Mouse (Mus musculus) gastrocnemius, postnatal 4 days (tissue): ENCODE results near the gene Tmem145. TPM values are rescaled to one million over a fixed set of nuclear protein-coding genes. Genes with fewer than 3 reads are reported as not detected.

Source experiments
- DNase-seq, 2 experiments: peaks; one replicate each; pipeline ENCODE4 v3.0.0; 2021 to 2022; ENCODE audit warnings: low spot score in 2 of 2, mixed read lengths in 2 of 2
- total RNA-seq, 2 experiments: library from RNA; stranded (reverse); gene quantifications; 2 replicates each; pipeline ENCODE4 v1.2.3; 2021

Gene Tmem145
- total RNA-seq, 2 experiments from 2014 or later = 0.23 to 0.29 TPM

DNA sequence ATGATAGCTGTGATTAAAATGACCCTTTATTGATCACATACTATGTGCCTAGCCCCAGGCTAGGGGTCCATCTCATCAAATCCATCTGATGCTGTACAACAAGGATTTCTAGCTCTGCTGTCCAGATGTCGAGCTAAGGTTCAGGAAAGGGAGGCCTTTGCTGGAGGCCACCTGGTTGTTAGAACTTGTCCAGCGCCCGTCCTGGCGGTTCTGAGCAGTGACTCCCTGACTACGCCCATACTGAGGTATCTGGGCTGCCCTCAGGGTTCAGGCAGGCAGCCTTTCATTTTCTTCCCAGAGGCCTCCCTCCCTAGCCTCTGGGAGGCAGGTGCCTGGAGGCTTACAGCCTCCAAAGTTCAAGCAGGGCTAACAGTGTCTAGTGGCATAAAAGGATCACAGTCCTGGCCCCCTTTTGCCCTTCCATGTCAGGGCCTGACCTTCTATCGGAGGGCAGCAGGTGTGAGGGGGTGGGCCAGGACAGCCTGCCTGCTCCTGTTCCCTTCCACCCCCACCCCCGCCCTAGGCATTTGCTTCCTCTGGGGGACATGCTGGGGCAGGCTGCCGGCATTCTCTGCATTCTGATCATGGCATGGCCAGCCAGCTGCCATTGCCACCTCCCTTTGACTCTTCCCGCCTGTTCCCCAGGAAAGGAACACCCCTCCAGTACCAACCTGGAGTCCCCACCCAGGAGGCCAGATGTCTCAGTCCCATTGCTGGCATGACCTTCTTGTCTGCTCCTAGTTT is 30.2 kb upstream of the Tmem145 start:
- DNase-seq = no peak

DNA sequence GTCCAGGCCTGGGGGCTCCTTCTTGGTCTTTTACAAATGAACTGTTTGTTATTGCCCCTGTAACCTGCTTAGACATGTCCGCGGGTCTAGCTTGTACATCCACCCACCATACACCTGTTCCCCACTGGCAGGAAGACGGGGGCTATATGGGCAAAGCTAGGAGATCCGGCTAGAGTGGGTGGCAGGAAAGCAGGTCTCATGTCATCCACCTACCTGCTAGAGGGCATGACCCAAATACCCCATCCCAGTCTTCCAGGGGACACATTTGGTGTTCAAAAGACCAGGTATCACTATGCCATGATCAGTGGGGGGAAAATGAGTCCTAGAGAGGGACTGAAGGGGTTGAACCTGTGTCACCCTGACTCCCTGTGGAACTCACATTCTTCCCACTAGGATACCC is 28.5 kb upstream of the Tmem145 start:
- DNase-seq = no peak

DNA sequence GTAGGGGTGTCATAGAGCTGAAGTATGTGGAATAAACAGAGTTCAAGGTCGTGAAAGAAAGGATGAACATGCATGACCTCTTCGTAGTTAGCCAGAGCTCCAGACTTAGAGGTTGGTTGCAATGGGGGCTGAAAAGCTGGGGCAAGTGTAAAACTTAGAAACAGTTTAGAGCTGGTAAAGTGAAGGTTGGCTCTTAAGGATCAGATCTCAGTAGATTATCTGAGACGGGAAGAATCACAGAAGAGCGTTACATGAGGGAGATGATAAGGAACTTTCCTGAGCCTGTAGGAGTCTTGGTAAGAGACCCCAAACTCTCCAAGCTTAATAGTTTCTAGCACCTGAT is 27.9 kb upstream of the Tmem145 start:
- DNase-seq = no peak

DNA sequence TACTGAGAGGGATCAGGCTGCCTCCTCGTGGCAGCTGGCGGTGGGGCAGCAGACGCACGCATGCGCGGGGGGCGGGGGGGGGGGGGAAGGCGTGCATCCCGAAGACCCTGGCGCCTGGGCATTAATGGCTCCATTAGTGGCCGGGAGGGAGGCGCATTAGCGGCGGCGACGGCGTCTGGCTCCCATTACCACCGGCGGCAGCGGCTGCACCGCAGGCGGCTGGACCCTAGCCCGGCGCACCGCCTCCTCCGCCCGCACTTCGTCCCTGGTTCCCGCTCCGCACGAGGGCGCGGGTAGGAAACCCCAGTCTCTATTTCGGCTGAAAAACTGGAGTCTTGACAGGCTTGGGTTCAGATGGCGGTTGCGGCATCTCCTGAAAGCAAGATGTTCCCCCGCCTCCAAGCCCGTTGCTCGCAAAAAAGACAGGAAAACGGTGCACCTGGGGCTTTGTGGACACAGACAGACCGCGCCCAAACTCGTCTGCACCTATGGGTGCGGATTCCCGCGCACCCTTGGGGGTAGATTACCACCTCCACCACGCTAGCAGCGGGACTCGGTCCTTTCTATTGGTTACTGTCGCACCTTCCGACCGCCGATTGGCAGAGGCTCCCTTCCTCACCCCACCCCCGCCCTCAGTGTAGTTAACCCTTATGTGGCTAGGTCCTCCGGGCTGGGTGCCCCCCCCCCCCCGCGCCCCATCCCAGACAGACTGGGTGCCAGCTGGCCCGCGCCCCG is 27.4 kb upstream of the Tmem145 start:
- DNase-seq = peak in 1 of 2 experiments; percentile 77

DNA sequence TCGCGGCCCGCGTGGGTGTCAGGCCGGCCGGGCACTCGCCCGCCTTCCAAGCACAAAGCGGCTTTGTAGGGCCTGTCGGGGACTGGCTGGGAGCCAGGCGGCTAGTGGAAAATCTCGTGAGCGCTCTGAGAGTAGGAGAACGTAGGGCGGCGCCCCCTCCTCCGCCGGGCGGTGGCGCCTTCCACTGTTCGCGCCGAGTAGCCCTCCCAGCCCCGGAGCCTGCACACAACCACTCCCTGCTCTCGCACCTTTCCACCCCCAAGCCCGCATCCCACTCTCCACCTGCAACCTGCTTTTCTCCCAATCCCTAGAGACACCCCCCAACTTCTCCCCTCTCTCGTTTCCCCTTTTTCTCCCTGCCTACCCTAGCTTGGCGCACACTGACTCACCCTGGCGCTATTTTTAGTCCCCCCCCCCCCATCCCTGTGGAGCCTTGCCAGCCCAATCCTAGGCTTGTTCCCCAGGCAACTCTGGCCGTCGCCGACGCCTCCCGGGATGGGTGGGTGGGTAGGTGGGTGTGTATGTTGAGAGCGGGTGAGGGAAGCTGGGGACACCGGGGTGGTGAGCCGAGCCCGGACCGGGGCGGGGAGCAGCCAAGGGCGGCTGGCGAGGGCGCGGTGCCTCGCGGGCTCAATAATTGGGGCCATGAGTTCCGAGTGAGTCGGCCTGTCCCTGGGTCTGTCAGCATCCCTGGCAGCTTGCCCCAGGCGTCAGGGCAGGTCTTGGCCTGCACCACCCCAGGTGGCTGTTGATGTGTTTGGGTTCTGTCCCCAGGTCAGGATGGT is 26.6 kb upstream of the Tmem145 start:
- DNase-seq = peak; percentile 86 to 92

DNA sequence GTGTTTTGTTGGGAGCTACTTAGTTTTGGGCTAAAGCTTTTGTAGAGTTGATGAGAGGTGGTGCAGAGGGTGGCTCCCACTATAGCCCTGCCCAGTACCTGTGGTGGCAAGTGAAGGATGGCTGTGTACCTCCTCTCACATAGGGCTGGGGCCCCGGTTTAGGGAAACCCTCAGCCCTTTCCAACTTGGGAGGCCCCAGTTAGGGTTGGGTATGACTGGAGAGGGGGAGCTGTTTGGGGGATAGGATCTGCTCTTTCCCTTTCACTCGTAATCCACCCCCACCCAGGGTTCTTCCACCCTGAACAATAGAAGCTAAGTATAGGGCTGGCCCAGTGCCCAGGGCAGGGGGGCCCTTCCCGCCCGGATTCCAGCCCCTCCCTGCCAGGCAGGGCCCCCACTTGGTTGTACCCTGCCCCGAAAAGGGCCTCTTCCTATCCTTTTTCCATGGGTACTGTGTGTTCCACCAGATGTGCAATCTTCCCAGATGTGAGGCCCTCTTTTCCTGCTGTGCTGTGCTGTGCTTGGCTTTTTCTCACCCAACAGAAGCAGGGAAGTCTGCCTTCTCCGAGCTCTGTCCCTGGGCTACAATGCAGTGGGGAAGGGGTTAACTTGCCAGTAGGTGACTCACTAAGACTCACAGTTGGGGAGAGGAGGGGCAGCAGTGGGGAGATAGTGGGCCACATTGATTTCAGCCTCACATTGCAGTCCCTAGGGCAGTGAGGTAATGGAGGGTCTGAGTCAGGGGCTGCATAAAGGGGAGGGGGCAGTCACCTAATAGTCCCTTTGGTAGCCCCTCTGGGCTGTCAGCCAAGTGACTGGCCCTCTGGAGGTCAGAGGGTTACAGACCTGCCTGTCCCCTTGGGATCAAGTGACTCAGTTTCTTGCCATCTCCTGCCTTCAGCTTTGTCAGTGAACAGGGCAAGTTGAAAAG is 25.8 kb upstream of the Tmem145 start:
- DNase-seq = peak in 1 of 2 experiments; percentile 64

DNA sequence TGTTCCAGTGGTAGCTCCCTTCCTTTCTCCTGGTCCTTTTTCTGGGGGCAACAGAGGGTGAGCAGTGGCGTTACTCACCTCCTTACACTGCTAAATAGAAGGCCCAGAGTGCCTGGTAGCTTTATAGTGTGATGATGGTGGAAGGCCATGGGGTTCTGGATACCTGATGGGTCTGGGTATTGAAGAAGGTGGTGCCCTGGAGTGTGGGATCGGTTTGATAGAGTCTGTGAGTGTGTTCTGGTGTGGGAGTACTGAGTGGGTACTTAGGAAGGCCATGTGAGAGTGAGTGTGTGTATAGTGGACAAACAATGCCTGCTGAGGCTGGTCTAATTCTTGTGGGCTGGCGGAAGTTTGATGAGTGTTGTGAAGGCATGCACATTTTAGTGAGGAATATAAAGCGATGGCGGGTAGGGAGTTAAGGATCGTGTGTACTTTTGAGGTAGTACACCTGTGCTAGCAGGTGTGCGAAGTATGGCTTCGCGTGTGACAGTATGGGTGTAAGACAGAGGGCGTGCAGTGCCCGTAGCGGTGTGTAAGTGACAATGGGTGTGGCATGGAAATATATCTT is 24.7 kb upstream of the Tmem145 start:
- DNase-seq = no peak

DNA sequence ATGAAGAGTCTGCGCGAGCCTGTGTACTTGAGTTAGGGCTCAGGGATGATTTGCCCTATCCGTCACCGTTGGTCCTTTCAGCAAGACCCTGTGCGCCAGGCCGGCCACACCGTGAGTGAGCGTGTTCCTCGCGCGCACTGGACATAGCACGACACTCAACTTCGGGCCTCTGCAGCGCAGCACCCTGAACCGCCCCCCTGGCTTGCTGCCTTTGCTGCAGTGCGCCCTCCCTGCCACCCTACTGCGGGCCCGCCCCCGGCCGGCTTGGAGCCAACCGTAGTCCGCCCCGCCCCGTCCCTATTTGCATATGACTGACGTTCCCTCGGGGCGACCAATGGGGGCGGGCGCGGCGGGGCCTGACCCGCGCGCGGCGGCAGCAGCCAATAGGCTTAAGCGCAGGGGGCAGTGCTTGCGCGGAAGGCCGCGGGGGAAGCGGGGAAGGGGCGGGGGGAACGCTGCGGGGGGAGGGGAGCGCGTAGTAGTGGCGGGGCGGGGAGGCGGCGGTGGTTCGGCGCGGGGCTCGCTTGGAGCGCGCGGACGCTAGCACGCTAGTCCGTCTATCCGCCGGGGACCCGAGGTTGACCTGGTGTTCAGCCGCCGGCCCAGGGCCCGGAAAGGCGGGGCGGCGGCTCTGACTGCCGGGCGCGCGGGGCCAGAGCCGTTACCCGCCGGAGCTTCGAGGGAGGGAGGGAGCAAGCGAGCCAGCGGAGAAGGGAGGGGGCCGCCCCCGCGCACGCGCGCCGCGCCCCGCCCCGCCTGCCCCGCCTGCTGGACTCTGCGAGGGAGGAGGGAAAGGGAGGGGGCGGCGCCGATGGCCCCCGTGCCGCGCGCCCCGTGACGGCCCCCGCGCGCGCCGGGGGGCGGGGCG is 23.9 kb upstream of the Tmem145 start:
- peak; percentile 99 for DNase-seq

DNA sequence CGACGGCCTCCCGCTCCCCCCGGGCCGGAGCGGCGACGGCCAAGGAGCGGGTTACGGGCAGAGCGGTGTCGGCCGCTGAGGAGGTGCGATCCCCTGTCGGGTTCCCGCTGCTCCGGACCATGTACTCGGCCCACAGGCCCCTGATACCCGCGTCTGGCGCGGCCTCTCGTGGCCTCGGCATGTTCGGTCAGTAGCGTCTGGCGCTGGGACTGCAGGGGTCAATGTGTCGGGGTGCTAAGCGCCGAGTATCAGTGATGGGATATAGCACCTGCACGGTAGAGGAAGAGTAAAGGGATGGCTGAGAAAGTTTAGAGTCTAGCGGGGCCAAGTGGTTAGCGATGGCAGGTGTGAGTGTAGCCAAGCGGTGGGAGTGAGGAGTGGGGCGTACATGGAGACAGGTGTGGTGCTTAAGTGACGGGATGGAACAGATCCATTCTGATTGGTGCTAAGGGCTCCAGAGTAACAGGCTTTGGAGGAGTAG is 23.1 kb upstream of the Tmem145 start:
- DNase-seq = peak in 1 of 2 experiments; percentile 67

DNA sequence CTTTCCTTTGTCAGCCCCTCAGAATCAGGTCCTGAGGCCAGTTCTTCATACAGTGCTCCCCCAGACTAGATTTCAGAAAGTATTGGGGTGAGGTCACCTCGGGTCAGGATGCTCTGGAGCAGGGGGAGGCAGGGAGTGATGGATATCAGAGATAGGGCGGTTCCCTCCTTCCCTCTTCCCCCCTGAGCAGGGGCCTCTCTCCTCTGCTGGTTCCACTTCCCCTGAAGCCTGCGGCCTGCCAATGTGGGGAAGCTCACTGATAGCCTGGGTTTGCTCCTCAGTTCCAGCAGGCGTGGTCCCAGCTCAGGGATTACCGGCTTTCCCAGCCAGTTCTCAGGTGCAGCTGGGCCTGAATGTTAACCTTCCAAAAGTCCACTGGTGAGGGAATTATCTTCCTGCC is 22.3 kb upstream of the Tmem145 start:
- no peak for DNase-seq

DNA sequence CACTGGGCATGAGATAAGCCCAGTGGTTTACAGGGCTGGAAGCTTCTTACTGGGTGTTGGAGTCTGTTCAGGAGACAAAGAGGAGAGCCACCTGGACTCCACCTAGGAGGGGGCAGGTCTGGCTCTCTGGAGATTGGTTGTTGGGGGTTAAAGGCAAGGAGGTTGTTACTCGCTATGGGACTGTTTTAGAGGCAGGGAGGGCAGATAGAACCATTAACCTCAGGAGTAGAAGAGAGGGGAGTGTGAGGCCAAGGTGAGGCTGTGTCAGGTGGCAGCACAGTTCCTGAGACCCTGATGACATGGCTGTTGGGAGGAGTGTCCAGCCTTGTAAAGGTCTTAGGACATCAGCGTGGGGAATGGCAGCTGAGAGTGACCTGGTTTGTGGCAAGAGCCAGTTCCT is 21.7 kb upstream of the Tmem145 start:
- DNase-seq = no peak

DNA sequence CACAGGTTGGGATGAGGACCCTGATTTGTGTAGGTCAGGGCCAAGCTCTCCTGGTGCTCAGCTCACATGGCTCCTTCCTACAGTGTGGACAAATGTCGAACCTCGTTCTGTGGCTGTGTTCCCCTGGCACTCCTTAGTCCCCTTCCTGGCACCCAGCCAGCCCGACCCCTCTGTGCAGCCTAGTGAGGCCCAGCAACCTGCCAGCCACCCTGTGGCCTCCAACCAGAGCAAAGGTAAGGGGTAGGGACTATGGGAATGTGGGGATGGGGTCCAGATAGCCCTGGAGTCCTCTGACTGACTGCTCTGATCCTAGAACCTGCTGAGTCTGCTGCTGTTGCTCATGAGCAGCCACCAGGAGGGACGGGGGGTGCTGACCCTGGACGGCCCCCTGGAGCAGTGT is 21.1 kb upstream of the Tmem145 start:
- no peak for DNase-seq

DNA sequence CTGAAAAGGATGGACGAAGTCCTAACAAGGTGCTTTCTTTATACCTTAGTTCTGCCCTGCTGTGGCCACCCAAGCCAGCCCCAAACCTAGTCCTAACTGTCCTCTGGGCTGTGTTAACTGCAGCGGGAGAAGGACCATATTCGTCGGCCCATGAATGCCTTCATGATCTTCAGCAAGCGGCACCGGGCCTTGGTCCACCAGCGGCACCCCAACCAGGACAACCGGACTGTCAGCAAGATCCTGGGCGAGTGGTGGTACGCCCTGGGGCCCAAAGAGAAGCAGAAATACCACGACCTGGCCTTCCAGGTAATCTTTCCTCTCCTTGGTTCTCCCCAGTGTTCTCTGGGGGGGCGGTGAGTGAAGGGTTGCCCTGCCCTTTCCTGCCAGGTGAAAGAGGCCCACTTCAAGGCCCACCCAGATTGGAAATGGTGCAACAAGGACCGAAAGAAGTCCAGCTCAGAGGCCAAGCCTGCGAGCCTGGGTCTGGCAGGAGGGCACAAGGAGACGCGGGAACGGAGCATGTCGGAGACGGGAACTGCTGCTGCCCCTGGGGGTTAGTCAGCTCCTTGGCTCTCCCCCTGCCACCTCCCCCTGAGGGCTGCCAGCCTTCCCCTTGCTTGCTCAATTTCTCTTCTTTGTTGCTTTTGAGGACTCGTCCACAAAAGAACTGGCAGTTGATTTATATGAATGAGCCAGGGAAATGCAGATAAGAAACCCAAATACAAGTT is 20.2 kb upstream of the Tmem145 start:
- no peak for DNase-seq

DNA sequence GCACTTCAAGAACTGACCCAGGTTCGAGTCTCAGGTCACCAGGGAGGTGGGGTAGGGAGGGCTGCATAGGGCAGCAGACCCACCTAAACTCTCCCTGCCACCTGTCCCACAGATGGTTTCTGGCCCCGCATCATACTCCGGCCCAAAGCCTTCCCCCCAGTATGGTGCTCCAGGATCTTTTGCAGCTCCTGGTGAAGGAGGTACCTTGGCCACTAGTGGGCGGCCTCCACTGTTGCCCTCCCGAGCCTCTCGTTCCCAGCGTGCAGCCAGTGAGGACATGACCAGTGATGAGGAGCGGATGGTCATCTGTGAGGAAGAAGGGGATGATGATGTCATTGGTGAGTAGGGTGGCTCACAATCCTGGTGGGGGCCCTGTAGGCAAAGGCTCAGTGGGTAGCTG is 18.9 kb upstream of the Tmem145 start:
- DNase-seq = no peak

DNA sequence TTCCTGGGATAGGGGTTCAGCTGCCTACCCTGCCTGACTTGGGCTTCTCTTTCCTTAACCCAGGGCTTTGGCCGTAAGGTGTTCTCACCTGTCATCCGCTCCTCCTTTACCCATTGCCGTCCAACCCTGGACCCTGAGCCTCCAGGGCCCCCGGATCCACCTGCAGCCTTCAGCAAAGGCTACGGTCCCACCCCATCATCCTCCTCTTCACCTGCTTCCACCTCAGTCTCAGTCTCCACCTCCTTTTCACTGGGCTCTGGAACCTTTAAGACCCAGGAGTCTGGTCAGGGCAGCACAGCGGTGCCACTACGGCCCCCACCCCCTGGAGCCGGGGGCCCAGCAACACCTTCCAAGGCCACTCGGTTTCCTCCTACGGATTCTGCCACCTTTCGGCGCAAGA is 17.9 kb upstream of the Tmem145 start:
- no peak for DNase-seq

DNA sequence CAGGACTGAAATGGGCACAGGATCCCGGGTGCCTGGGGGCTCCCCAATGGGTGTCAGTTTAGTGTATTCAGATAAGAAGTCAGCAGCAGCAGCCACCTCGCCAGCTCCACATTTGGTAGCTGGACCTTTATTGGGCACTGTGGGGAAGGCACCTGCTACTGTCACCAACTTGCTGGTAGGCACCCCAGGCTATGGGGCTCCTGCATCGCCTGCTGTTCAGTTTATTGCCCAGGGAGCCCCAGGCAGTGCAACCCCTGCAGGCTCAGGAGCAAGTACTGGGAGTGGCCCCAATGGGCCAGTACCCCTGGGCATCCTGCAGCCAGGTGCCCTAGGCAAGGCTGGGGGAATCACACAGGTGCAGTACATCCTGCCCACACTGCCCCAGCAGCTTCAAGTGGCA is 17.2 kb upstream of the Tmem145 start:
- DNase-seq = no peak

DNA sequence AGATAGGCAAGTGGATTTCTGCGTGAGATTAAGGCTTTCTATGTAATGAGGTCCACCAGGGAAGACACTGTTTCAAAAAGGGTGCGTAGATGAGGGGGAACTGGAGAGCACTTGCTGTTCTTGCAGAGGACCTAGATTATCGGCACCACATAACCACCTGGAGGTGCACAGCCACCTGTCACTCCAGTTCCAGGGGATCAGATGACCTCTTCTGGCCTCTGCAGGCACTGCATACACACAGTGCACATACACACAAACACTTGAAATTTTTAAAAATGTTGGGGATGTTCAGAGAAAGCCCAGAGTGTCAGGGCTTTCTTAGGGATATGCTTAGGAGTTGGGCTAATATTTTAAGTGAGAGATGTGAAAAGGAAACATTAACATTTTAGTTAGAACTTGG is 16.0 kb upstream of the Tmem145 start:
- DNase-seq = no peak

DNA sequence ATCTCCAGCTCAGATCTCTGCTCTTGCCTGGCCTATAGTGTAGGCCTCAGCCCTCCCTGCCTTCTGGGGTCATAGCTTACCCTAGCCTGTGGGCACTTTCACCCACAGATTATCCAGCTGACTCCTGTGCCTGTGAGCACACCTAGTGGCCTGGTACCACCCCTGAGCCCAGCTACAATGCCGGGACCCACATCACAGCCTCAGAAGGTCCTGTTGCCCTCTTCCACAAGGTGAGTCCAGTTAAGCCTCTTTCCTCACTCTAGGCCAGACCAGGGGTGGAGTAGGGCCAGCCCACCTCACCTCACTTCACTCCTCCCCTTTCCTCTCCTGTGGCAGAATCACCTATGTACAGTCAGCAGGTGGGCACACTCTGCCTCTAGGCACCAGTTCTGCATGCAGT is 15.4 kb upstream of the Tmem145 start:
- DNase-seq = no peak

DNA sequence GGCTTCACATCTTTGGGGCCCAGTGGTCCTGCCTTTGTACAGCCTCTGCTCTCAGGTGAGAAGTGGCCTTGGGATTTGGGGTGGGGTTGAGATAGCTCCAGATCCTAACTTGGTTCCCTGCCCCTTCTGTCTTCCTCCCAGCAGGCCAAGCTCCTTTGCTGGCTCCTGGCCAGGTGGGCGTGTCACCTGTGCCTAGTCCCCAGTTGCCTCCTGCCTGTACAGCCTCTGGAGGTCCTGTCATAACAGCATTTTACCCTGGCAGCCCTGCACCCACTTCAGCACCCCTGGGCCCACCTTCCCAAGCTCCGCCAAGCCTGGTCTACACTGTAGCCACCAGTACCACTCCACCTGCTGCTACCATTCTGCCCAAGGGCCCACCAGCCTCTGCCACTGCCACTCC is 15.0 kb upstream of the Tmem145 start:
- no peak for DNase-seq
